Mouse (Mus musculus) embryonic fibroblast, embryonic 13.5 days (primary cell): Measurements from ENCODE around the gene Itgb1.

ENCODE experiments used
- CTCF ChIP-seq: IDR thresholded peaks from 2 replicates; pipeline ENCODE4 v1.5.1; 2011; ENCODE audit warnings: mild to moderate bottlenecking, control low read depth, low read length, moderate library complexity, borderline replicate concordance; ENCODE audit not compliant: insufficient read depth
- POLR2A ChIP-seq: IDR thresholded peaks from 2 replicates; pipeline ENCODE4 v1.6.1; 2011; ENCODE audit warnings: low read depth, mild to moderate bottlenecking, control low read depth, low read length, moderate library complexity

- TF ChIP-seq CTCF (no peak), POLR2A (no peak)
Observed at GRCm38 (mm10) chr8:128704376-128704775, 18.9 kb downstream of the Itgb1 start.
